8 mouse cellular contexts compared by ENCODE assay signal in the genomic region with DNA sequence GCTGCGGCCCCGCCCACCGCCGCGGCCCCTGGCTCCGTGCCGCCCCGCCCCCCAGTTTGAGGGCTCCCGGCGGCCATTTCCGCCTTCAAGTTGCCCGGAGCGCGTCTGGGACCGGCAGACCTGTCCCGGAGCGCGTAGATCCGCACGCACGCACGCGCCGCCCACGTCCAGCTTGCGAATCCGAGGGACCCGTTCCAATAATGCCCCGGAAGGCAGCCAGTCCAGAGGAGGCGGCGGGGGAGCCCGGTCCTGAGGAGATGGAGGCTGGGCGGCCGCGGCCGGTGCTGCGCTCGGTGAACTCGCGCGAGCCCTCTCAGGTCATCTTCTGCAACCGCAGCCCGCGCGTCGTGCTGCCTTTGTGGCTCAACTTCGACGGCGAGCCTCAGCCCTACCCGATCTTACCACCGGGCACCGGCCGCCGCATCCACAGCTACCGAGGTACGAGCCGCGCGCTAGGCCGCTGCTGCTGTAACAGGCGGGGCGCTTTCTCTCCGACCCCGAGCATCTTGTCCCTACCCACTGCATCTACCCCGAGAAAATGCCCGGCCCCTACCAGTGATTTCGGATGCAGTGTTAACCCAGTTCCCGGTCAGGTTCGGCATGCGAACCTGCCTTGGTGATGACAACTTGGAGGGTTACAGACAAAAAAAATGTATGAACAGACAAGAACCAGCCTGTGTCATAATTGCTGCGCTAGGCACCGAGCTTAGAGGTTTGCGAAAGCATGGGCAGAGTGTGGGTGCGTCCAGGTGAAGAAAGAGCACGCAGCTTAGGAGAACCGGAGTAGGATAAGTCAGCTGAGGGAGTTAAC. TPM values are rescaled to one million over a fixed set of nuclear protein-coding genes. Genes with fewer than 3 reads are reported as not detected.
A peak's percentile ranks its signal among the peaks of the same experiment; 100 is the strongest.
DNase-seq lines count a peak whose midpoint lies in the region; ATAC-seq and TF ChIP-seq lines count a peak whose summit lies in the region.

A gene (plus strand): TSS at position 19 of the 811 bp plus-strand sequence.

- H3K27me3 ChIP-seq in G1E (ENCODE audit: insufficient read depth, low read length) = no peaks in the 10 kb centered on the region
- H3K27me3 ChIP-seq in lung, postnatal 0 days (replicated peaks; ENCODE audit: insufficient read depth, low read length) = no peaks in the 10 kb centered on the region

- peaks cover 36% of the 10 kb centered on the region for H3K36me3 ChIP-seq in G1E (replicated peaks)
- peaks cover 9% of the 10 kb centered on the region for H3K36me3 ChIP-seq in lung, postnatal 0 days (ENCODE audit: insufficient read depth, low read length)

- peak within 1 kb of the TSS; percentile 60 for H3K9ac ChIP-seq in lung, postnatal 0 days (replicated peaks; ENCODE audit: low read depth)

- H3K4me3 ChIP-seq in G1E (ENCODE audit: low read depth, low read length) = peak within 1 kb of the TSS; percentile 84
- peak within 1 kb of the TSS; percentile 67 for H3K4me3 ChIP-seq in lung, postnatal 0 days (ENCODE audit: low read depth, low read length)

- no peak for TF ChIP-seq CTCF in G1E (IDR thresholded peaks at IDR 0.05; ENCODE audit: low read depth, low read length)
- TF ChIP-seq CTCF in lung, postnatal 0 days (IDR thresholded peaks at IDR 0.05) = peak; percentile 53

- peak; percentile 57 for ATAC-seq in G1E (ENCODE audit: extremely low read depth, insufficient number of reproducible peaks, low FRiP score, poor library complexity, severe bottlenecking)
- peak; percentile 93 for ATAC-seq in lung, postnatal 0 days

- no peak for TF ChIP-seq EP300 in lung, postnatal 0 days (IDR thresholded peaks at IDR 0.05)

- H3K27ac ChIP-seq in lung, postnatal 0 days (ENCODE audit: low read length) = peak within 1 kb of the TSS; percentile 89

- peak; percentile 88 for DNase-seq in G1E (ENCODE audit: low spot score)
- peak; percentile 78 for DNase-seq in cerebellum, adult 8-10 months
- DNase-seq in forelimb bud, embryonic 11.5 days (ENCODE audit: low read depth, low spot score) = peak; percentile 64
- peak; percentile 90 for DNase-seq in heart, postnatal 4 days
- peak; percentile 91 for DNase-seq in layer of hippocampus, adult 9-11 months
- DNase-seq in lung, postnatal 0 days (ENCODE audit: low spot score) = peak; percentile 91
- DNase-seq in ovary, postnatal 14 days (ENCODE audit: low spot score) = peak; percentile 81
- peak; percentile 88 for DNase-seq in thymus, postnatal 14 days

- H3K4me2 ChIP-seq in lung, postnatal 0 days (replicated peaks; ENCODE audit: low read depth, low read length) = peak within 1 kb of the TSS; percentile 65

- under 1% methylated on average over 62 of the region's 76 CpGs for WGBS in lung, postnatal 0 days

- H3K4me1 ChIP-seq in G1E (ENCODE audit: insufficient read depth, low read depth, low read length) = peaks cover 34% of the 10 kb centered on the region
- peaks cover 5% of the 10 kb centered on the region; the same call in 1 of the 2 replicates for H3K4me1 ChIP-seq in lung, postnatal 0 days (ENCODE audit: insufficient read depth, low read depth, low read length)

- H3K9me3 ChIP-seq in G1E (replicated peaks) = no peaks in the 10 kb centered on the region
- H3K9me3 ChIP-seq in lung, postnatal 0 days (ENCODE audit: low read length) = no peaks in the 10 kb centered on the region

RNA-seq across cellular contexts. Expression of the gene that starts here (rescaled TPM):
- 9.0 and 12.5 TPM in 2 replicates for total RNA-seq in G1E (2014; fragmentation: Nextera tagmentation)
- 25.4 and 26.1 TPM in 2 replicates for total RNA-seq in G1E (2017)
- polyA plus RNA-seq in G1E (2012) = 6.4 and 7.9 TPM in 2 replicates
- total RNA-seq in heart, postnatal 4 days (2021) = 10 to 100 TPM; 13.6 to 18.6 TPM
- 28.2 and 30.6 TPM in 2 replicates for polyA plus RNA-seq in lung, postnatal 0 days (2015; fragmentation: Nextera tagmentation; extraction: Ambion mirVana)

Comparison
In these comparisons a context has a peak if more than half of its experiments do, and no peak if none do; other contexts are left out.
1. Peak in every context shown above with its lines: DNase-seq, ATAC-seq, H3K4me3 ChIP-seq and H3K27ac ChIP-seq.